Mouse (Mus musculus) forebrain, postnatal 0 days (tissue): Measurements from ENCODE around the gene Fbxw7. TPM values are rescaled to one million over a fixed set of nuclear protein-coding genes. Genes with fewer than 3 reads are reported as not detected.

Experiments
- ATAC-seq: fragments of 200-750 bp; cut with Nextera tagmentation; 2 replicates; pipeline ENCODE4 v1.8.0; 2017; ENCODE audit warnings: mild to moderate bottlenecking, moderate library complexity
- DNase-seq: peaks from one replicate; pipeline ENCODE4 v3.0.0-alpha.2; 2015
- H3K27ac ChIP-seq: fragments of 300-500 bp; sonication (generic); 2 replicates; pipeline ENCODE4 v1.5.1; 2014; ENCODE audit warnings: low read depth, mild to moderate bottlenecking, antibody characterized with exemption, low read length, moderate library complexity, mixed read lengths
- H3K27me3 ChIP-seq: fragments of 300-500 bp; sonication (generic); 2 replicates; pipeline ENCODE4 v1.6.1; 2014; ENCODE audit warnings: mild to moderate bottlenecking, low read length, mixed read lengths; ENCODE audit not compliant: insufficient read depth
- H3K36me3 ChIP-seq: fragments of 300-500 bp; sonication (generic); 2 replicates; pipeline ENCODE4 v1.6.1; 2014; ENCODE audit warnings: mild to moderate bottlenecking, moderate library complexity; ENCODE audit not compliant: insufficient read depth
- H3K4me1 ChIP-seq: fragments of 300-500 bp; sonication (generic); 2 replicates; pipeline ENCODE4 v1.6.1; 2014; ENCODE audit warnings: antibody characterized with exemption; ENCODE audit not compliant: insufficient read depth
- H3K4me2 ChIP-seq: fragments of 300-500 bp; sonication (generic); 2 replicates; pipeline ENCODE4 v1.6.1; 2014; ENCODE audit warnings: low read depth, mild to moderate bottlenecking, moderate library complexity
- H3K4me3 ChIP-seq: fragments of 300-500 bp; sonication (generic); 2 replicates; pipeline ENCODE4 v1.5.1; 2014; ENCODE audit warnings: low read depth, low read length, mixed read lengths
- H3K9ac ChIP-seq: fragments of 300-500 bp; sonication (generic); 2 replicates; pipeline ENCODE4 v1.6.1; 2014; ENCODE audit warnings: mild to moderate bottlenecking
- H3K9me3 ChIP-seq: fragments of 300-500 bp; sonication (generic); 2 replicates; pipeline ENCODE4 v1.6.1; 2016; ENCODE audit warnings: low read length
- CTCF ChIP-seq: sonication (generic); IDR thresholded peaks from 2 replicates; pipeline ENCODE4 v1.5.1; 2016; ENCODE audit warnings: antibody characterized with exemption, control low read depth, low read depth
- WGBS: fragments of 180-500 bp; shearing (Covaris S2); extraction: QIAGEN DNeasy Blood & Tissue Kit; methylation state at CpG from one replicate; pipeline ENCODE4 v1.1.7; 2014; 5-methylcytosine and 5-hydroxymethylcytosine counted together
- polyA plus RNA-seq: library from polyadenylated mRNA; unstranded; fragments of >200 nt; fragmentation: Nextera tagmentation; extraction: Ambion mirVana; gene quantifications from 2 replicates; pipeline ENCODE4 v1.2.1, GENCODE M21; 2015
- total RNA-seq: library from RNA; depleted of rRNA; stranded (reverse); fragments of >200 nt; gene quantifications from 2 replicates; pipeline ENCODE4 v1.2.3, GENCODE M21; 2014

The Fbxw7 gene
- total and polyA plus RNA-seq, 2 experiments from 2014 or later = 43.6 to 69.5 TPM

DNA sequence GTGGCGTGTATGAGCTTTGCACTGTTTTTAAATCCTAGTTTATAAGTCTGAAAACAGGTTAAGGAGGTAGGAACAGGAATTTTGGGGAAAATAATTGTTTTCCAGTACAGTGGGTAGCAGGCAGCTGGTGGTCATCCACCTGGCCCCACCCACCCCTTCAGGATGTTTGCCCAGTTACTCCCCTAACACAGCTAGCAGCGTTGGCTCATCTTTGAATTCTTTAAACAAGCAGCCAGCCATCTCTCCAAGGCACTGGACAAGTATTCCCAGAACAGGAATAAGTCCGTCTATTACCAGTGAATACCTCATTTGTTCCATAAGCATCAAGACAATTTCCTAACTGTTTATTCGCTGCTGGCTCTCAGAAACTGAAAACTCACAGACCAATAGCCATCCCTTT is 39.5 kb upstream of the Fbxw7 start:
- Histone ChIP-seq H3K4me2 (no peak overlapping the region), H3K27ac (no peak overlapping the region), H3K36me3 (no peaks in the 10 kb centered on the region), H3K4me1 (no peaks in the 10 kb centered on the region), H3K9ac (no peak overlapping the region), H3K4me3 (no peak overlapping the region), H3K27me3 (no peaks in the 10 kb centered on the region), H3K9me3 (no peaks in the 10 kb centered on the region)
- WGBS = 54% methylated on average over 4 of the region's 4 CpGs
- no peak for TF ChIP-seq CTCF
- no peak for DNase-seq
- no peak for ATAC-seq

DNA sequence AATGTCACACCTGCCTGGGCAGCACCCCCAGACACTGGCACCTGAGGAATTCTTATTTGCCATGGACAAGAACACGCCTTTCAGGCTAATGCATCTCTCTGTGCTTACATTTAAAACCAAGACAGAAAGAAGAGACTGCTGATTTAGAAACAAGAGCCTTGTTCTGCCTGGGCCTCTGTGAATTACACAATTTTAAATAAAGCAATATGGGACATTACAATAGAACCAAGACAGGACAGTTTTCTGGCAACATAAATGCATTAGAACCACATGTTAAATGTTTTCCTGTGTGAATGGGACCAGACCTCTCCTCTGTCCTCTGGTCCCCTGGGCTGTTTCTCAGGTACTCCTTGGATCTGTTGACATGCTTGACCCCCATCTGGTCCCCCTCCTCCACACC is 39.0 kb upstream of the Fbxw7 start:
- H3K9me3 ChIP-seq = no peaks in the 10 kb centered on the region
- no peak overlapping the region for H3K9ac ChIP-seq
- H3K36me3 ChIP-seq = no peaks in the 10 kb centered on the region
- ATAC-seq (no peak), DNase-seq (no peak)
- 89% methylated on average over 1 of the region's 1 CpGs for WGBS
- no peak overlapping the region for H3K4me2 ChIP-seq
- no peaks in the 10 kb centered on the region for H3K4me1 ChIP-seq
- no peak overlapping the region for H3K4me3 ChIP-seq
- TF ChIP-seq CTCF = no peak
- no peak overlapping the region for H3K27ac ChIP-seq
- H3K27me3 ChIP-seq = no peaks in the 10 kb centered on the region

DNA sequence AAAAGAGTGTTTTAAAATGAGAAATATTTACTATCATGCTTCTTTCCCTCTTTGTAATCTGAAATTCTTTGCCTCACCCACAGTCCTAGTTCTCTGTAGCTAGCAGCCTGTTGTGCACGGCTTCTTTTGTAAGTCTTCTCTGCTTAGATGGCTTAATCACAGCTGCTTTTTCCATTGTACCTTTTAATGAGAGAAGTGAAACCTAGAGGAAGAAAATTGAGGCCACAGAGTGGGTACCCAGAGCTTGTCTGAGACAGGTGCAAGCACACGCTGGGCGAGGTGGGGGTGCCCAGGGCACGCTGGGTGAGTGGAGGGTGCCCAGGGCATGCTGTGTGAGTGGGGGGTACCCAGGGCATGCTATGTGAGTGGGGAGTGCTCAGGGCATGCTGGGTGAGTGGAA is 27.2 kb upstream of the Fbxw7 start:
- Histone ChIP-seq H3K4me3 (no peak overlapping the region), H3K9ac (no peak overlapping the region), H3K27me3 (no peaks in the 10 kb centered on the region), H3K36me3 (no peaks in the 10 kb centered on the region), H3K4me2 (no peak overlapping the region), H3K9me3 (no peaks in the 10 kb centered on the region), H3K27ac (no peak overlapping the region), H3K4me1 (no peaks in the 10 kb centered on the region)
- DNase-seq (no peak), ATAC-seq (no peak)
- TF ChIP-seq CTCF = no peak
- WGBS = 83% methylated on average over 4 of the region's 4 CpGs

DNA sequence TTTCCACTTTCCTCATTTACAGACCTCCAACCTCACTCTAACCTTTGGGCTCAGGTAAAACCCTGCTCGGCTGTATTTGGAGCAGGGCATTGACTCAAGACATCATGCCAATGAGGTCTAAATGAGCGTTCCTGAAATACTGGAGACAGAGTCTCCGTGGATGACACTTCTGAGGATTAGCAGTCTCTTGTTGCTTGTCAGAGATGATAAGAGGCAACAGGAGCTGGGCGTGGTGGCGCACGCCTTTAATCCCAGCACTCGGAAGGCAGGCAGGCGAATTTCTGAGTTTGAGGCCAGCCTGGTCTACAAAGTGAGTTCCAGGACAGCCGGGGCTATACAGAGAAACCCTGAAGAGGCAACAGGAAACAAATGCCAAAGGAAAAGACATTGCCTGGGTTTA is 11.0 kb upstream of the Fbxw7 start:
- TF ChIP-seq CTCF = no peak

DNA sequence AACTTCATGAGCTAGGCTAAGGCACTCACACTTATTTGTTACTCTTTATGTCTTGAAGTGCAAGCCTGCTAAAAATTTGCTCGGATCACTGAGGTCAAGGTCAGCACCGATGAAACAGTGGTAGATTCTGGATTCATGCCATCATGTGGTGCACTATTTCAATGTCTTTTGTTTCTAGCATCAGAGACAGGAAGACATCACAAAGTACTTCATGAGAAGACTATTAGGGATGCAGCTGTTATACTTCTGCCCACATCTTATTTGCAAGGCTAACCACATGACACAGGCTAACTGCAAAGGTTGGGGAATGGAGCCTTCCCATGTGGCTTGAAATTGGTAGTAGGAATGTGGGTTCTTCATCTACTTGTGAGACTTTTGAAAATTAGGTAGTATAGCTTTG is 8.9 kb upstream of the Fbxw7 start:
- H3K9me3 ChIP-seq = no peaks in the 10 kb centered on the region
- H3K4me1 ChIP-seq = no peaks in the 10 kb centered on the region
- ATAC-seq (no peak), DNase-seq (no peak)
- H3K36me3 ChIP-seq = no peaks in the 10 kb centered on the region; the same call in 1 of the 2 replicates
- WGBS = 75% methylated on average over 2 of the region's 2 CpGs
- H3K27ac ChIP-seq = no peak overlapping the region
- no peaks in the 10 kb centered on the region for H3K27me3 ChIP-seq
- no peak overlapping the region for H3K9ac ChIP-seq
- H3K4me2 ChIP-seq = no peak overlapping the region
- H3K4me3 ChIP-seq = no peak overlapping the region
- TF ChIP-seq CTCF = no peak

More for the DNA sequence above, 11.0 kb upstream of the Fbxw7 start:
- no peaks in the 10 kb centered on the region for H3K4me1 ChIP-seq
- no peak for DNase-seq
- no peaks in the 10 kb centered on the region for H3K9me3 ChIP-seq
- no peak for ATAC-seq
- WGBS = 76% methylated on average over 9 of the region's 9 CpGs
- H3K9ac ChIP-seq = no peak overlapping the region
- no peaks in the 10 kb centered on the region for H3K36me3 ChIP-seq
- H3K4me2 ChIP-seq = no peak overlapping the region
- no peaks in the 10 kb centered on the region for H3K27me3 ChIP-seq
- H3K4me3 ChIP-seq = no peak overlapping the region
- no peak overlapping the region for H3K27ac ChIP-seq

DNA sequence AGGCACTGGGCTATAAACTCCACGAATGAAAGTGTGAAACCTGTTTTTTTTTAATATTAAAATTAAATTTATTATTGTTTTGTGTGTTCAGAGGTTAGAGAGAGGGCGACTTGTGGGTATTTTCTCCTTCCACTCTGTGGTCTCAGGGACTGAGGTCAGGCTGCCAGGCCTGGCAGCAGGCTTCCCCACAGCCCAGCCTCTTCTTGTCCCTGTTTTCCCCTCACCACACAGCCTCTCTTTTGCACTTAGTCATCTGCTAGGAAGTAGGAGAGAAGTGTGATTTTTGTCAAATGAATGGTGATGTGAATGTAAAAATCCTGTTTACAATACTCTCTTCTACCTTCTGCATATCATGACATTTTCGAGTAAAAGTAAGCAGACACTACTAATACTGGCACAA is 7.2 kb upstream of the Fbxw7 start:
- no peaks in the 10 kb centered on the region; the same call in 1 of the 2 replicates for H3K36me3 ChIP-seq

DNA sequence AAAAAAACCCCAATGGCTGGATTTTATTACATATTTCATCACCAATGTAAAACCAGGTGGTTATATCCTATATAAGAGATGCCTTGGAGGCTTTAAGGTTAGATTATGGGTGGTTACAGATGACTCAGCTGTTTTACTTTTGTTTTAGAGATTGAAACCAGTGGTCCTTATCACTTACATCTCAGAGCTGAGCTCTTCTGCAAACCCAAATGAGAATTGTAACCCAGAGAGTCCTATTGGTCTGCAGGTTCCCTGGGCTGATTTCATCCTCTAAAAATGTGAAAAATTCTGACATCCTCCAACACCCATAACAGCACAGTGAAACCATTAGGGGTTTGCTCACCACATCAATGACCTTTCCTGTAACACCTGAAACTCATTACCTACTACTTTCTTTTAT is 6.2 kb upstream of the Fbxw7 start:
- Histone ChIP-seq H3K4me3 (no peak overlapping the region), H3K4me2 (no peak overlapping the region), H3K9me3 (no peaks in the 10 kb centered on the region), H3K36me3 (no peaks in the 10 kb centered on the region; the same call in 1 of the 2 replicates), H3K27me3 (no peaks in the 10 kb centered on the region), H3K27ac (no peak overlapping the region), H3K9ac (no peak overlapping the region), H3K4me1 (no peaks in the 10 kb centered on the region)
- ATAC-seq (no peak), DNase-seq (no peak)
- TF ChIP-seq CTCF = no peak

More for the DNA sequence above, 7.2 kb upstream of the Fbxw7 start:
- no peak overlapping the region for H3K9ac ChIP-seq
- H3K4me1 ChIP-seq = no peaks in the 10 kb centered on the region
- no peak overlapping the region for H3K4me2 ChIP-seq
- no peak overlapping the region for H3K4me3 ChIP-seq
- no peak for TF ChIP-seq CTCF
- no peaks in the 10 kb centered on the region for H3K9me3 ChIP-seq
- WGBS = 72% methylated on average over 3 of the region's 3 CpGs
- ATAC-seq = no peak
- H3K27me3 ChIP-seq = no peaks in the 10 kb centered on the region
- DNase-seq = no peak
- H3K27ac ChIP-seq = no peak overlapping the region

DNA sequence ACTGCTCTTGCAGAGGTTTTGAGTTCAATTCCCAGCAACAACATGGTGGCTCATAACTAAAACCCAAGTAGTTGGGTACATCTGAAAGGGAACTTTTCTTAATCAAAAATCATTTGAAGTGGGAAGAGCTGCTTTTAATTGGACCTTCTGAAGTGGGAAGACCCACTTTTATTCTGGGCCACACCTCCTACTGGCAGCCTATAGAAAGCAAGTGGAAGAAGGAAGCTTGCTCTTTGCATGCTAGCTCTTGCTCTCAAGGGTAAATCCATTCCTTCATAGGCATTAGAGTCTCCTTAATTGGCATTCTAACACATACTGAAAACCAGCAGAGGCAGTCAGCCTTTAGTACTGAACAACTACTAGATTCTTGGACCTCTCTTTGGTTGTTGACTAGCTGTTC is 4.3 kb upstream of the Fbxw7 start:
- Histone ChIP-seq H3K27ac (no peak overlapping the region), H3K4me3 (no peak overlapping the region), H3K4me1 (peaks cover under 1% of the 10 kb centered on the region; the same call in 1 of the 2 replicates), H3K9ac (no peak overlapping the region), H3K4me2 (no peak overlapping the region), H3K36me3 (no peaks in the 10 kb centered on the region; the same call in 1 of the 2 replicates), H3K9me3 (no peaks in the 10 kb centered on the region), H3K27me3 (no peaks in the 10 kb centered on the region)
- TF ChIP-seq CTCF = no peak
- no peak for ATAC-seq
- no peak for DNase-seq
